Mouse (Mus musculus) testis, postnatal 10 days (tissue): Measurements from ENCODE around the gene Gm4707.
A peak's percentile ranks its signal among the peaks of the same experiment; 100 is the strongest.
"Not testable (repeated sequence)": the region's sequence is repeated elsewhere in the genome, so short reads cannot be mapped to it uniquely, and the experiment has no call there.

Source experiments
- DNase-seq: peaks from one replicate; pipeline ENCODE4 v3.0.0; 2021; ENCODE audit warnings: low spot score

Gene Gm4707

DNA sequence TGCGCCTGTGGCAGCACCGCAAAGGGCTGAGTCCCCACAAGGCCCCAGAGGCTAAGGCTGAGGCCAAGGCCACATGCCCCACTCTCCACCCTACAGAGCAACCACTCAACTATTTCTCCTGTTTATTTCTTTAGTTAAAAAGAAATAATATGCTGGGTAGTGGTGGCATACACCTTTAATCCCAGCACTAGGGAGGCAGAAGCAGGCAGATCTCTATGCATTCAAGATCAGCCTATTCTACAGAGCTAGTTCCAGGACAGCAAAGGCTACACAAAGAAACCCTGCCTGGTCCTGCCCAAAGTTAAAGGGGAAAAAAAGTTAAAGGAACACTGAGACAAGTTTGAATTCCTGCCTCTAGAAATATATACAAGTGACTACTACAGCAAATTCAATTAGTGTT lies at the start of gene Gm4707:
Gm4707 (minus strand) TSS at position 101 of the 400 bp plus-strand sequence.
- DNase-seq, result no peak

DNA sequence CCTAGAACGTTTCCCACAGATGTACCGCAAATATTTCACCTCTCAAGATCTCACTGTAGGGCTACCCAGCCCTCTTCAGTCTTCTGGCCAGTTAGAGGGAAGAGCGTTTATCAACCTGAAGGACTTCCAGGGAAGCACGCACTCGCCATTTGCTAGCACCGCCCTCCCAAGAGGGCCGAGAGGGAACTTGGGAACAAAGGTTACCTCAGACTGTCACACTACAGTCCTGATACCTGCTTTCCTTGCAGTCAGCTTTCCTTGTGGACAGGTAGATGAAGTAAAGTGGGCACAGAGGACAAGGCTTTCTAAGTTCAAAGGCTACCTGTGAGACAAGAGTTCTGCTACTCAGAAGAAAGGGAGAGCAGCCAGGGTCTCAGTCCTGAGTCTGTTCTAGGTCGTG lies 47.1 kb upstream of the Gm4707 start:
- DNase-seq, result no peak

DNA sequence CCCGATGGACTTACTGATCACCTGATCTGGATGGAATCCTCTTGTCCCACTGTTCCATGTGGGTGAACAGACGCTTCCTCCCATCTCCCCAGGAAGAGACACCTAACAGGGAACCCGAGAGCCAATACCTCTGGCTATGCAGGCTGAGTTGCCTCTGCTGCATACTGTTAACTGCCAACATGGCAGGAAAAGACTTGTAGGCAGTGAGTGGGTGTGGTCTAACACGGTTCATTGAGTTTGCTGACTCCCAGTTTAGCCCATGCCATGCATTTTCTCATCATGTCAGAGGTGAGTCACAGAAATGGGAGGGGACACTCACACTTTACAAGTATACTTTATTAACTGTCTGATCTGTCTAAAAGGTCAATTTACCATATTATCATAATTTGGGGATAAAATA lies 36.1 kb upstream of the Gm4707 start:
- DNase-seq, result no peak

DNA sequence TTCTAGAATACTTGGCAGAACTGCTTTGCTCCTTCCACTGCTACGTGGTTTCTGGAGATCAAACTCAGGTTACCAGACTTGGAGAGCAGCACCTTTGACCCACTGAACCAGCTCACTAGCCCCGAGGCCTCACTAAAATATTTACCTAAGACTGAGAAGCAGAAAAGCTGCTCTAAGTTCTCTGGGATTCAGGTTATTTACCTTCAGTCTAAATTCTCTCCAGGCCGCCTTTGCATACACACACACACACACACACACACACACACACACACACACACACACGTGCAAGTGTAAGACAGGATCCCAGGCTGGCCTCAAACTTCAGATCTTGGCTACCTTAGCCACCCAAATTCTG lies 31.6 kb upstream of the Gm4707 start:
- no peak for DNase-seq

DNA sequence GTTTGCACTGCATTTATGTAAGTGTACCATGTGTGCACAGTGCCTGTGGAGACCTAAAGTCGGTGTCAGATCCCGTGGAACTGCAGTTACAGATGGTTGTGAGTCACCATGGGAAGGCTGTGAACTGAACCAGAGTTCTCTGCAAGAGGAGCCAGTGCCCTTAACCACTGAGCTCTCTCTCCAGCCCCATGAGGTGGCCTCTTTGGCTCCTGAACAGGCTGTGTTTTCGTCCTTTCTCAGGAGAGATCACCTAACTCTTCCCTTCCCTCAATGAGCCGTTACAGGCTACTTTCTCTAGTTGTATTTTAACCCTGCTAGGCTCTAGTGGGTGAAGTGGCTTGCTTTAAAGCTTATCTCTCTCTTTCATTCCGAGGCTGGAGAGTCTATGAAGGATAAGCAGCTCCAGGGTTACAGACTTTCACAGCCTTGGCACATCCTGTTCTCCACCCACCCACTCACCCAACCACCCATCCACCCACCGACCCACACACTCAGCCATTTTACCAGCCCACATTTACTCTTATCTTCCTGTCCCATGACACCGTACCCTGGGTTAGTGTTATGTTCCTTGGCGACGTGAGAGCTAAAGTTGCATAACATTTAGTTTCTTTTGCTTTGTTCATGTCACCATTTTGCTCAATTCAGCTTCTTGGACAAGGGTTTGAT lies 31.1 kb upstream of the Gm4707 start:
- no peak for DNase-seq

DNA sequence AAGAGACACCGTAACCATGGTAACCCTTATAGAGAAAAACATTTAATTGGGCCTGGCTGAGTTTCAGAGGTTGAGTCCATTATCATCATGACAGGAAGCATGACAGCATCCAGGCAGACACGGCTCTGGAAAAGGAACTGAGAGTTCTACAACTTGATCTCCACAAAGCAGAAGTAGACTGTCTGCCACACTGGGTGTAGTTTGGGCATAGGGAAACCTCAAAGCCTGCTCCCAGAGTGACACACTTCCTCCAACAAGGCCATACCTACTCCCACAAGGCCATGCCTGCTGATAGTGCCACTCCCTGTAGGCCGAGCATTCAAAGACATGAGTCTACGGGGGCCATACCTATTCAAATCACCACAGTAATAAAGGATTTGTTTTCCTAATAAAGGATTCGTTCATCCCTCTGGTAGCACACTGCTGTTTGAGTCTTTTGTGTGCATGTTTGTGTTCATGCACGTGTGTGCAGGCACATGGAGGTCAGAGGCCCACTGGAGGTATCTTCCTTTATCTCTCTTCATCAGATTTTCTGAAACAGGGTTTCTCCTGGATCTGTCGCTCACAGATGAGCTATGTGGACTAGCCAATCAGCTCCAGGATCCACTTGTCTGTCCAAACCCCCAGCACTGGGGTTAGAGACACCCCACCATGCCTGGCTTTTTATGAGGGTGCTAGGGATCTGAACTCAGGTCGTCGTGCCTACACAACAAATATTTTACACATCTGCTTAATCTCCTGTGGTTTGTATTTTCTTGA lies 30.2 kb upstream of the Gm4707 start:
- DNase-seq, result no peak

DNA sequence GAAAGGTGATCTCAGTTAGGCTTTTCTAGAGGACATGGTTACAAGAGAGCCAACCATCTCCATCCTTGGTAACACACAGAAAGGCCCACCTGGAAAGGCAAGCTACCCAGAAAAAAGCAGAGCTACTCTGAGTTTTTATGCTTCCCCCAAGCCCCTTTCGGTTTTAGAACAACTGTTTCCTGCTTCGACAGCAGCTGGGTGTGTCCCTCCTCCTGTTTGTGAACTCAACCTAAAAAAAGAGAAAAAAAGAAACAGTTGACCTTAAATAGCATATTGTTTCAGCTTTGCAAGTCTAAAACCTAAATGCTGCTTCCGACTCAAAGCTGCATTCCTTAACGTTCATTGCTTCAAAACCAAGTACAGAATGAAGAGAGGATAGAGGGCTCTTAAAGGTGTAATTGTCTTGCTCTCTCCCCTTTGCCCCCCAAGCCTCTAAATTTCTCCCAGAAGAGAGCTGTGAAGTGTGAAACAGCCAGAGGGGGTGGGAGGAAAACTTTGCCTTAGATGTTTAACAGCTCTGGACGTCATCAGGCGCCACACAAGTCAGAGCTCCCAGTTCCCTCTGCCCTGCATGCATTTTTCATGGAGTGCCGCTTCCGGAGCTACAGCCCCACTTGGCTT lies 26.6 kb upstream of the Gm4707 start:
- DNase-seq, result no peak

DNA sequence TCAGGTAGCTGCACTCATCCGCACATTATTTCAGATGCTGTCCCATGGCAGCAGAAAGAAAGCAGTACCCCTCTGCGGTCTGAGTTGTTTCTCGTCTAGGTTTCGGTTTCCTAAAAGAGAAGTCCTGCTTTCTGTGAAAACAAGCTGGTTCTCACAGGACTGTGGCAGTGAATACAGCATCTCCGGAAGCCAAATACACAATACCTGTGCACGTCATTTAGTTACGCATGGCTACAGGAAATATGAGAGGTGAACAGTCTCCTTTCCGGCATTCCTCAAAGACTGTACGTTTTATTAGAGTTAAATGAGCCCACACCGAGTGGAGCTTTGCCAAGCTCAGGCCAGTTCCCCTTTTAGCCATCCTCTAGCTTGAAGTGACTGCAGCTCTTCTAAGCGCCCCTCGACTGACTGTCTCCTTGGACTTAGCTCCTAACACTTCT lies 26.1 kb upstream of the Gm4707 start:
- no peak for DNase-seq

DNA sequence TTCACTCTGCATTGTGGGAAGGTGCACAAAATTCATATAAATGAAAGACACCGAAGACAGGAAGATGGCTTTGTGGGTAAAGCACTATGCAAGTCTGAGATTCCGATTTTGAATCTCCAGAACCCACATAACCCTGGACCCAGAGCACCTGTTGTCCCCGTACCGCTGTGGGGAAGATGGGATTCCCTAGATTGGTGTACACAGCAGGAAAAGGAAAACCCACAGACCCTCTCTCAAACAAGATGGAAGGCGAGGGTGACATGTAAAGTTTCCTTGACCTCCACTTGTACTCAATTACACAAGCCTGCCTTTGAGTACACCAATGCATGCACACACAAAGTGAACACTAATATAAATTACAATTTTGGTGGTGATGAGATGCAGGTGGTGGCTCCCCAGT lies 25.0 kb upstream of the Gm4707 start:
- no peak for DNase-seq

DNA sequence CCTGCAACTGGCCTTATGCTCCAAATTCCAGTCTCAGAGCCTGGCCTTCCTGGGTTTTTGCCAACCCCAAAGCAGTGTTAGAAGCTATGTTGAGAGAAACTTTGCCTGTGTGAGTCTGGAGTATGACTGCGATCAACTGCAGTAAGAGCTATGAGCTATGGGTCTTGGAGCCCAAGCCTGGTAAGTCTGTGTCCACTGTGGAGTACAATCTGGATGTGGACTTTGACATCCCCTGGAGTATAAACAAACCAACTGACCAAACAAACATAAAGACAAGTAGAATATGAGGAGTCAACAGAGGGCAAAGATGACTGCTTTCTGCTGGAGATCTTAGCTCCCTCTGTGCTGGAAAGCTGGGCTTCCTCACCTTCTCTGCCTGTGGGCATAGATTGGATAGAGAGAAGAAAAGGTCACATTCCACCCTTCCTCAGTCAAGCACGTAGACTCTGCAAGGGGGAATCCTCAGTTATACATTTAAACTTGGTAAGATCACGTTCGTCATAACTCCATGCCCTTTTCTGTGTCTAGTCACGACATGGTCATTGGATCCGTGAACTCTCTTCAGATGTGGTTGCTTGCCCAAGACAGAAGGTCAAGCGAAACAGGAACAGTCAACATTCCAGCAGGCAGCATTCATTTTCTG lies 23.8 kb upstream of the Gm4707 start:
- DNase-seq, result no peak

DNA sequence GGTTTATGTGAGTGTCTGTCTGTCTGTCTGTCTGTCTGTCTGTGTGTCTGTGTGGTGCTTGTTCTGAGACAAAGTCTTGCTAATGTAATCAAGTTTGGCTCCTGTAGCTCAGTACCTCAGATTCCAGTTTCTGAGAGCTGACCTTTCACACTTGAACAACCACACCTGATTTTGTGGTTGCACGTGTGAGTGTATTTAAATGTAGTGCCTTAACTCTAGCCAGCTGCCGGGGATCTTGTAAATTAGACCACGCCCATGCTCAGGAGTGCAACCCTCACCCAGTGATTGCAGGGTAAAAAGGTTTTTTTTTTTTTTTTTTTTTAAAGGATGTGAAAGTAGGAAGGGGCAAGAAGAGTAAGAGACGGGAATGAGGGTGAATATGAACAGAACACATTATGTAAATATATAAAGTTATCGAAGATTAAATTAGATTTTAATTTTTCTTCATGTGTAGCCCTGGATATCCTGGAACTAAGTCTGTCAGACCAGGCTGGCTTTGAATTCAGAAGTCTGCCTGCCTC lies 19.7 kb upstream of the Gm4707 start:
- DNase-seq, result no peak

DNA sequence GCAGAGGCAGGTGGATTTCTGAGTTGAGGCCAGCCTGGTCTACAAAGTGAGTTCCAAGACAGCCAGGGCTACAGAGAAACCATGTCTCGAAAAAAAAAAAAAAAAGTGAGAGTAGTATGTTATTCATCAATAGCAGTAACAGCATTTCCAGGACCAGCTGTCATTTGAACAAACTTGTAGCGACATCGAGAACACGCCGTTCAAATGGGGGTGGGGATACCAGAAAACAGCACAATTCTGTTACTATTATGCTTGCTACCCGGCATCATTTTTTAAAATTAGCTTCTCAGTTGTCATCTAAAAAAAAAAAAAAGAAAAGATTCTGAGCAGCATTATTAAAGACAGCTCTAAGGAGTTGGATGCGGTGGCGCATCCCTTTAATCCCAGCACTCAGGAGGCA lies 17.8 kb upstream of the Gm4707 start:
- no peak for DNase-seq

DNA sequence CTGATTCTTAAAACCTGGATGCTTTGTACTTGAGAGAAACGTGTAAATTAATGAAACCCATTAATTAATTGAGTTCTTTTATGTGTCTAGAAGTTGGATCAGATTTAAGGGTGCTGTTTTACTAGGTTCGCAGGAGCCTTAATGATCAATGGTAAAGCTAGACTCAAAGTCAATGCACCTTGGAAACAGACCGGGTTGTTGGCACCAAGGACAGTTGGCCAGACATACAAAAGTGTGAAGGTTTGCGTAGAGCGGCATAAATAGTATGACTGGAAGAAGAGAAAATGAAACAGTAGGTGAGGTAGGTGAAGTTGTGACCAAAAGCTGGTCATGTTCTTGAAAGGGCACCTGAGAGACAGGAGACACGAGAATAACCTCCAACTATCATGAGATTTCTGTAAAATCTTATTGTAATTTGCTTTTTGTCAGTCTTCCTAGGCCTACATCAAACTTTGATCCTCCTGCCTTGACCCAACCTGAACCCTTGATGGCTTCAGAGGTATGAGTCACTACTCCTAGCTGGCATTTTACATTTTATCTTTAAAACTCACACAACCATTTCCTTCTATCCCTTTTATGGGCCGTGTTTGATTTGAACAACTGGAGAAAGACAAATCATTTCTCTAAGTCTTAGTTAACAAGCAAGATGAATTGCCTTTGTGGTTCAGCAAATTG lies 16.8 kb upstream of the Gm4707 start:
- DNase-seq, result no peak

DNA sequence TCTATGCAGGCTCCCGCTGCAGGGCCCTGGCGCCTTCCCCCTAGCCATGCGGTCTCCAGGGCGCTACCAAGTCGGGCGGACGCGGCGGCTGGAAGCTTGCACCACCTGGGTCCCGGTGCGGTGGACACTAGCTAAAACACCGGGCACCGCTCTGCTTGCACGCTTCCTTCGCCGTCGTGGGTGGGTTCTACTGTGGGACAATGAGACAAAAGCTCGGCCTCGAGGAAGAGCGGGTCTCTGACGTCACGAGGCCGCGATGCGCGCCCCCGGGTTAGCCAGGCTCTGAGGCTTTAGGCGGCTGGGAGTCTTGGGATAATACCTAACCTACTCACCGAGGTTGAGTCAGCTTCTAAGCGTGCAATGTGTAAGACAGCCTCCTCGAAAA lies 16.0 kb upstream of the Gm4707 start:
- DNase-seq, result peak; percentile 75

DNA sequence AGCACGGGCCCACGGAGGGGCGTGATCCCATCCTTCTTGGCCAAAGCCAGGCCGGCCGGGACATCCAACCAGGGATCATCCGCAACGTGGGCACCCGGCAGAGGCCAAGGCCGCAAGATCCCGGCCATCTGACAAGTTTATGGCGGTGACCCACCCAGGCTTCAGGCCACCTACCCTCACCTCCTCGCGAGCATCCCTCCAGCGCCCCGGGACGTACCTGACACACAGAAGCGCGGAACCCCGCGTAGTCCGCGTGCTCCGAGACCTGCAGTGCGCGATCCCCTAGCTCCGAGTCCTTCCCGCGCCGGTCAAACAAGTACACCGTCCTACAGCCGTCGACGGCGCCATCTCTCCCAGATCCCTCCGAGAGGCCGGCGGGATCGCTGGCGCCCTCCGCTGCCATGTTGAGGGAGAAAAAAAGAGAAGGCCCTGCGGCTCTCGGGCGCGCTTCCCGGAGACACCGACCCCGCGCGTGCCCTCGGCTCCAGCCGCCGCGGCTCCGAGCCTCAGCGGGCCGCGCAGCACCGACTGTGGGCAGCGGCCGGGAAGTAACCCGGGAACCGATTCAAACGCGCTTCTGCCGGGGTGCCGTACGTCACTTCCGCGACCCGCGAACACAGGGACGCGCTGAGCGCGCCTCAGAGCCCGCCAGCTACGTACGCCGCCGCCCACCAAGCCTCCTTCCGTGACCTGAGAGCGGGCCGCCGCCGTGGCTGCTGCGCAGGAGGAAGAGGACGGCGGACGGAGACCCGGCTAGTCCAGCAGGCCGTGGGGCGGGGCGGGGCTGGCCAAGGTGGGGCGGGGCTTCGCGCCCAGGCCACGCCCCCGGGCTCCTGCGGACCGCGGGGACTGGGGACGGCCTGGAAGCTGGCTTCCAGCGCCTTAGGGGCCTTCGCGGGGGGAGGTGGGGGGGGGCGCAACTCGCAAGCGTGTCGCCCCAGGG lies 15.3 kb upstream of the Gm4707 start, which contains the start of gene Smchd1:
Smchd1 (minus strand) TSS at position 582 of the 943 bp plus-strand sequence.
- DNase-seq, result peak; percentile 90

DNA sequence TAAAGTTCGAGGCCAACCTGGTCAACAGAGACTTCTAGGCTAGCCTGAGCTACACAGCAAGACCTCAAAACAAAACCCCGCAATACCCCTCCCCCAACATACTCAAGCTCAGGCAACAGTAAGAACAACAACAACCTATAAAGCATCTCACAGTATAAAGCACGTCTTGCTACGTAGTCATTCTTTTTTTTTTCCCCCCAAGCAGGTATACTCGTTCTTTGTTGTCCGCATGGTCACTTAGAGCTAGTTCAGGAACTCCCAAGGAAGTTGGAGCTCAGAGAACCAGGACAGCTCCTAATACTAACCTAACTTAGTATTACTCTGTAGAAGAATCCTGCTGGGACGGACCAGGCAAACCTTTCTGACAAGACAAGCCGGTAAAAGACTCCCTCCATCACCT lies 14.4 kb upstream of the Gm4707 start:
- no peak for DNase-seq

DNA sequence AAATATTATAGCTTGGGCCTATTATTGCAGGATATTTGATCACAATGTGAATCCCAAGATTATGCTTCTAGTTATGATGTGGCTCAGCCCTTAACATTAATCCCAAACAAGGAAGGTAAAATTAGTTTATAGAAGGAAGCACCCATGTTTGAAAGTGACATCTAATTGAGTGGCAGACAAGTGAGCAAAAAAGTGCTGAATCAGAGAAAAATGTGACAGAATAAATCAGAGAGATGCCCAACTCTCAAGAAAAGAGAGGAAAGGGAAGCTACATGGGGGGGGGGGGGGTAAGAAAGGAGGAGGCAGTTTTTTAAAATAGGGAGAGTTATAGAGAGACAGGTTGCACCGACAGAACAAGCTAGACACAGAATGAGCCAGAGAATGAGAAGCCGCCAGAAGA lies 11.5 kb upstream of the Gm4707 start:
- DNase-seq, result no peak

DNA sequence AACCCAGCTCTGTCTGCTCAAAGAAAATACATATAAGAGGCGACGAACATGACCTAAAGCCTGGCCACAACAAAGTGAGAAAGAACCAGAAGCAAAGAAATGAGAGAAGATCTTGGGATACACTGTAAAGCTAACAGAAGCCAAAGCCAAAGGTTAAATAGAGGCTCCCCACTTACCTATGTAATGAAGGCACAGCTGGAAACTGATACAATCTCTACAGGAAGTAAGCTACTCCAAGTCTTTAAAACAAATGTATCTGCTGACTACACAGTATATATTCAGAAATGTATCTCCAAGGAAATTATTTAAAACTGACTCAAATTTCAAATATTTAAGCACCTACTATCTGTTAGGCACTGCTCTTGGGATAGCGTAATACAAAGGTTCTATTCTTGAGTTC lies 594 bp upstream of the Gm4707 start:
- DNase-seq, result no peak

DNA sequence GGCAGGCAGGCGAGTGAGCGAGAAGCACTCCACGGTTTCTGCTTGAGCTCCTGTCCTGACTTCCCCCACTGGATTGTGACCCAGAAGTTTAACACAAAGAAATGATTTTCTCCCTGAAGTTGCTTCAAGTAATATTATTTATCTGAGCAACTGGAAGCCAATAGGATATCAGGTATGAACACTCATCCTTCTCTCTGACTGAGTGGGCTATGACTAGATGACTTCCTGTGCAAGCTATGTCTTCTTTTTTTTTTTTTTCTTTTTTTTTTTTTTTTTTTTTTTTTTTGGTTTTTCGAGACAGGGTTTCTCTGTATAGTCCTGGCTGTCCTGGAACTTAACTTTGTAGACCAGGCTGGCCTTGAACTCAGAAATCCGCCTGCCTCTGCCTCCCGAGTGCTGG lies 2.4 kb downstream of the Gm4707 start:
- not testable (repeated sequence) for DNase-seq

DNA sequence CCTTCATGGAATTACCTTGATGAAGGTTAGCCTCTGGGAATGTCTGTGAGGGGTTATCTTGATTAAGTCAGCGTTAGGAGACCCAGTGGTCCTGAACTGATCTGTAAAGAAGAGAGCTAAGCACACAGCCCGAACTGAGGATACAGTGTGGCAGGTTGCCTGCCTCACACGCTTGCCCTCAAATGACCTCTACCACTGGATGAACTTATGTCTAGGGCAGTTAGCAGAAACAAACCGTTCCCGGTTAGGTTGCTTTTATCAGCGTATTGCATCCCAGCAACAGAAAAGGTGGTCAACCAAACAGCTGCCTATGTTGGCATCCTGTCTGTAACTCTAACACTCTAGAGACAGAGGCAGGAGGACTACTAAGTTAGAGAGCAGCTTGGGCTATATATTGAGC lies 14.5 kb downstream of the Gm4707 start:
- no peak for DNase-seq

DNA sequence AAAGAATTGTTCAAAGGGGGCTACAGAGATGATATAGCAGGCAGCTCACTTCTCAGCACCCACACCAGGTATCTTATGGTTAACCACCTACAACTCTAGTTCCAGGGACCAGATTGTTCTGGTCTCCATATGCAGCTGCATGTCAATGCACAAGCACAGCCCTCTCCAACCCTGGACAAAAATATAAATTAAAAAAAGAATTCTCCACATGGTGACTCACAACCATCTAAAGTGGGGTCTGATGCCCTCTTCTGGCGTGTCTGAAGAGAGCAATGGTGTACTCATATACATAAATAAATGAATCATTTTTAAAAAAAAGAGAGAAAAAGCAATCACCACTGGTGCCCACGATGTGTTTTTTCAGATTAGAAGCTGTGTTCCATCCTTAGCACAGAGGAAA lies 15.0 kb downstream of the Gm4707 start:
- DNase-seq, result no peak
